Mouse (Mus musculus) liver, adult 2 months (tissue): ENCODE measurements at regions not wholly inside any gene's neighbourhood (a gene's known extent, or its start where the extent isn't known, plus 50 kb on each side); places are given as distances from the start of the nearest gene placed in this dataset.

Experiments used
- DNase-seq: peaks from one replicate; pipeline ENCODE4 v3.0.0-alpha.2; 2011; ENCODE audit warnings: low read depth, low spot score; ENCODE audit errors: extremely low read depth
- H3K27ac ChIP-seq: fragments of 200-500 bp; replicated peaks from 2 replicates; pipeline ENCODE4 v1.5.1; 2012; ENCODE audit warnings: low read depth, mild to moderate bottlenecking, control low read depth, inconsistent platforms, low read length; ENCODE audit not compliant: insufficient read depth
- H3K27me3 ChIP-seq: fragments of 200-500 bp; 2 replicates; pipeline ENCODE4 v1.6.1; 2012; ENCODE audit warnings: mild to moderate bottlenecking, moderate library complexity, low read length, inconsistent platforms; ENCODE audit not compliant: control insufficient read depth, insufficient read depth
- H3K36me3 ChIP-seq: fragments of 200-500 bp; 2 replicates; pipeline ENCODE4 v1.6.1; 2012; ENCODE audit warnings: low read length, inconsistent platforms; ENCODE audit not compliant: control insufficient read depth, insufficient read depth
- H3K4me1 ChIP-seq: fragments of 200-500 bp; 2 replicates; pipeline ENCODE4 v1.6.1; 2011; ENCODE audit warnings: low read length; ENCODE audit not compliant: control insufficient read depth, insufficient read depth
- H3K4me3 ChIP-seq: fragments of 200-500 bp; 2 replicates; pipeline ENCODE4 v1.5.1; 2011; ENCODE audit warnings: low read depth, mild to moderate bottlenecking, control low read depth, low read length, moderate library complexity; ENCODE audit not compliant: insufficient read depth
- H3K79me2 ChIP-seq: fragments of 200-500 bp; 2 replicates; pipeline ENCODE4 v1.6.1; 2012; ENCODE audit warnings: inconsistent platforms, mild to moderate bottlenecking, low read length, moderate library complexity; ENCODE audit not compliant: control insufficient read depth, insufficient read depth
- H3K9ac ChIP-seq: fragments of 200-500 bp; 2 replicates; pipeline ENCODE4 v1.6.1; 2012; ENCODE audit warnings: low read depth, mild to moderate bottlenecking, control low read depth, inconsistent platforms, low read length
- CTCF ChIP-seq: fragments of 200-500 bp; IDR thresholded peaks from 2 replicates; pipeline ENCODE4 v1.5.1; 2011; ENCODE audit warnings: low read depth, low read length, control low read depth
- POLR2A ChIP-seq: fragments of 200-500 bp; IDR thresholded peaks from 2 replicates; pipeline ENCODE4 v1.6.1; 2011; ENCODE audit warnings: low read length, control low read depth; ENCODE audit not compliant: insufficient read depth; ENCODE audit errors: extremely low read depth
- WGBS: fragments of 180-500 bp; shearing (Covaris S2); methylation state at CpG from one replicate; pipeline ENCODE4 v1.1.7; 2018; 5-methylcytosine and 5-hydroxymethylcytosine counted together

DNA sequence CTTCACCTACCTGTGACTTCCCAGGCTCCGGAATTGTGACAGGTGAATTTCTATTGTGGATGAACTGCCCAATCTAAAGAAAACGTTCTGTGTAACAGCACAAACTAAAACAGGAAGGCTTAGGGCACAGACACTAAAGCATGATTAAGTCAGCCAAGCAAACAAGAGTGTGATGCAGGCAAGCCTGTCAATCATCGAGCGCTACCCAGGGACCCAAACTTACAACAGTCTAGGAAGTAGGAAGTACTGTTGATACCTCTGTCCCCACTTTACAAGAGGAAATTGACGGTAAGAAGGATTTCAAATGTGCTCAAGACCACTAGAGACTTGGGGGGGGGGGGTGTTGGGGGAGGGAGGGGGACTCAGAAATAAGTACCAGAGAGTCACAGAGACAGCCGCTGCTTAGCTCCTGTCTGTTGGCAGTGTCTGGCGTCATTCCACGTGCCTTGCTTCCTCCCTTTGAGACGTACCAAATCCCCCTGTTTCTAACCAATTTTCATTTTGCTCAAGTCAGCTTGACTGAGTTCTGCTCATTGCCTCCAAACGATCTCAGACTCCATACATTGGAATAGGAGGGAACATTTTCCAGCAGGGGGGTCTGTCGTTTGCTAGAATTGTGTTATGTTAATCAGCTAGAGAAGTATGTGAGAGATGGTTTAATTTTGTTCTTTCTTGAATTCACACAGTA lies 106.7 kb downstream of the Bdh1 start:
- Histone ChIP-seq H3K4me1 (peaks cover 2% of the 10 kb centered on the region; the same call in 1 of the 2 replicates), H3K27ac (no peak overlapping the region), H3K79me2 (no peaks in the 10 kb centered on the region), H3K4me3 (no peak overlapping the region), H3K27me3 (no peaks in the 10 kb centered on the region), H3K36me3 (no peaks in the 10 kb centered on the region), H3K9ac (no peak overlapping the region)
- TF ChIP-seq CTCF: no peak
- TF ChIP-seq POLR2A: no peak
- no peak for DNase-seq
- WGBS: 80% methylated on average over 11 of the region's 11 CpGs

DNA sequence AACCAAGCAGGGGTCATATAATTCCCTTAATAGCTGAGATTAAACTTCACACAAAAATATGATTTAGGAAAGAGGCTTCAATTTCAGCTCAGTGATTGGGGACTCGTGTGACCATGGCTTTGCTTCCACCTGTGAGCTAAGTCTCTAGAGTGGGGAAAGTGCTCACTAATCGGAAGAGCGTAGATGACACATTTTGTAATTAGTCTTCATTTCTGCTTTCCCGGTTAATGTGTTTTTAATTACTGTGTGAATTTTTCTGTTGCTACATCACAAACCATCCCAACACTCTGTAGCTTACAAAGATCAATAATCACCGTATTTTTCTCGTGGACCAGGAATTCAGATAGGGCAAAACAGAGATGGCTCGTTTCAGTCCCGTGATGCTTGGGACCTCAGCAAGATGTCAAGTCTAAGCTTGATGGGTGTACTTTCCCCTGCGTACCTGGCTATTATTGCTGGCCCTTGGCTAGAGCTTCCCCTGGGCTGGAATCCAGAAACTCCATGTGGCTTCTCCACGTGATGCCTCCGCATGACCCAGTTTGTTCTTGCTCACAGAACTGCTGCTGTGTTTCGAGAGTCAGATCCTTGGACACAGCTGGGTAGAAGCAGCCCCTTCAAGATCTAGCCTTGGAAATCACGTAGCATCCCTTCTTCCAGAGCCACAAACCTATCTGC lies 107.3 kb downstream of the Bdh1 start:
- H3K36me3 ChIP-seq: no peaks in the 10 kb centered on the region
- no peak overlapping the region for H3K9ac ChIP-seq
- peak; percentile 82 for DNase-seq
- H3K4me3 ChIP-seq: no peak overlapping the region
- peaks cover 2% of the 10 kb centered on the region; the same call in 1 of the 2 replicates for H3K4me1 ChIP-seq
- no peaks in the 10 kb centered on the region for H3K79me2 ChIP-seq
- WGBS: 65% methylated on average over 13 of the region's 13 CpGs
- TF ChIP-seq POLR2A: no peak
- no peak for TF ChIP-seq CTCF
- H3K27me3 ChIP-seq: no peaks in the 10 kb centered on the region
- H3K27ac ChIP-seq: no peak overlapping the region

GRCm38 (mm10) chr16:31530090-31530489 lies 108.0 kb downstream of the Bdh1 start:
- no peaks in the 10 kb centered on the region for H3K79me2 ChIP-seq
- no peak overlapping the region for H3K4me3 ChIP-seq
- peaks cover 2% of the 10 kb centered on the region; the same call in 1 of the 2 replicates for H3K4me1 ChIP-seq
- no peaks in the 10 kb centered on the region for H3K36me3 ChIP-seq
- 89% methylated on average over 8 of the region's 8 CpGs for WGBS
- no peak overlapping the region for H3K27ac ChIP-seq
- no peaks in the 10 kb centered on the region for H3K27me3 ChIP-seq
- no peak overlapping the region for H3K9ac ChIP-seq
- TF ChIP-seq CTCF (no peak), POLR2A (no peak)
- no peak for DNase-seq

DNA sequence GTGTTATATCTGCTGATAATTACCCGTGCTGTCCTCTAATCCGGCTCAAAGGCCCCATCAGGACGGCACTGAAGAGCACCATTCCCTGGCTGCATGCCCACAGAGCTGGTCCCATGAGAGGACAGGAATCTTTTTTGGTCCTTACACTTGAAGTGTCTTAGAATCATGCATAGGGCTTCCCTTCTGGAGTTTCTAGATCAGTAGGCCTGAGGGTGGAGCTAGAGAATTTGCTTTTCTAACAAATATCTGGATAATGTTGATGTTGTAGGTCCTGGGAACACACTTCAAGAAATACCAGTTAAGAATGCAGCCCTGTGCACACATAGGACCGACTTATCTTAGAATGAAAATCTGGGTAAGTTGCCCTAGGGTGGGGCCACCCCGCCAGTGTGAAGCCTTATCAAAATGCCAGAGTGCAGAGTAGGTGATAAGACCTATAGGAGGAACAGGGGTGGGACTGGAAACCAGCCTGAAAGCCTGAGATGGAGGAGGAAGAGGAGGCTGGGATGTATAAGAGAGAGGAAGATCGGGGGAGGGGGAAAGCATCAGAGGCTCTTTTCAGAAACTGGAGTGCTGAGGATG lies 111.2 kb downstream of the Bdh1 start:
- Histone ChIP-seq H3K4me1 (peaks cover 2% of the 10 kb centered on the region; the same call in 1 of the 2 replicates), H3K79me2 (no peaks in the 10 kb centered on the region), H3K27me3 (no peaks in the 10 kb centered on the region), H3K36me3 (no peaks in the 10 kb centered on the region), H3K9ac (no peak overlapping the region), H3K27ac (no peak overlapping the region), H3K4me3 (no peak overlapping the region)
- WGBS: 75% methylated on average over 6 of the region's 6 CpGs
- TF ChIP-seq CTCF: no peak
- no peak for TF ChIP-seq POLR2A
- no peak for DNase-seq

GRCm38 (mm10) chr16:31534923-31535523 lies 112.9 kb downstream of the Bdh1 start:
- no peak for TF ChIP-seq POLR2A
- no peak for TF ChIP-seq CTCF
- Histone ChIP-seq H3K36me3 (no peaks in the 10 kb centered on the region), H3K27ac (no peak overlapping the region), H3K79me2 (no peaks in the 10 kb centered on the region), H3K4me3 (no peak overlapping the region), H3K9ac (no peak overlapping the region), H3K27me3 (no peaks in the 10 kb centered on the region), H3K4me1 (peaks cover 5% of the 10 kb centered on the region)
- DNase-seq: no peak
- 70% methylated on average over 4 of the region's 4 CpGs for WGBS

- WGBS: 86% methylated on average over 3 of the region's 3 CpGs
- H3K4me1 ChIP-seq: peaks cover 5% of the 10 kb centered on the region
- no peaks in the 10 kb centered on the region for H3K36me3 ChIP-seq
- H3K79me2 ChIP-seq: no peaks in the 10 kb centered on the region
- no peak overlapping the region for H3K9ac ChIP-seq
- TF ChIP-seq CTCF (no peak), POLR2A (no peak)
- H3K27ac ChIP-seq: no peak overlapping the region
- no peak for DNase-seq
- H3K27me3 ChIP-seq: no peaks in the 10 kb centered on the region; the same call in 1 of the 2 replicates
- H3K4me3 ChIP-seq: no peak overlapping the region
These were observed 114.2 kb downstream of the Bdh1 start for GRCm38 (mm10) chr16:31536328-31536727.
